8 mouse cellular contexts compared by ENCODE assay signal in the genomic region with DNA sequence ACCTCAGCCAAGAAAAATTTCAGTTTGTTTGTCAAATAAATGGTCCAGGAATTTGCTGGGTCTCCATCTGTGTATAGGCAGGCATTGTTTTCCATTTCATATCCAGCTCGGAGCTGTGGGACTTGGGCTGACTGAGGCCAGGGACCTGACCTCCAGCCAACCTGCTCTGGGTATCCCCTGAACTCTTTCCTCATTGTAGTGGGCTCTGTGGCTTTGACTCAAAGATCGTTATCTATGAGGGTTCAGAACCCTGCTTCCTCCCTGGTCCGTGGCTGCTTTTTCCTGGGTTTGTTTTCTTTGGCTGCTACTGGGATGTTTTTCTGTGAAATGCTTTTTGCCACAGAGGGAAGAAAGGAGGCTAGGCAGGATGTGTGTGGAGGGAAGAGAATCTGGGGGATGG. TPM values are rescaled to one million over a fixed set of nuclear protein-coding genes. Genes with fewer than 3 reads are reported as not detected.
DNase-seq lines count a peak whose midpoint lies in the region; ATAC-seq and TF ChIP-seq lines count a peak whose summit lies in the region.

No protein-coding gene starts in this region.

- intact Hi-C loops in heart, postnatal 25 days (cut with DNase I), result loop anchor here (2.0 to 5.0 kb wide), 3 partner anchors 29 to 348 kb away; a partner anchor contains a TSS

- H3K36me3 ChIP-seq in midbrain, embryonic 12.5 days, result no peaks in the 10 kb centered on the region
- no peaks in the 10 kb centered on the region for H3K36me3 ChIP-seq in midbrain, postnatal 0 days (ENCODE audit: insufficient read depth, low read length)
- no peaks in the 10 kb centered on the region for H3K36me3 ChIP-seq in kidney, postnatal 0 days (ENCODE audit: insufficient read depth, low read length)

- peak; percentile 45 to 53 for DNase-seq in heart, adult 18-20 months
- DNase-seq in heart, postnatal 25 days (ENCODE audit: low spot score), result no peak
- no peak for DNase-seq in midbrain, postnatal 0 days (ENCODE audit: low spot score)
- no peak for DNase-seq in kidney, postnatal 0 days (ENCODE audit: low spot score)
- no peak for DNase-seq in embryo, embryonic 10.5 days (ENCODE audit: low spot score)
- no peak for DNase-seq in cerebellum, adult 9-11 months
- no peak for DNase-seq in B cell, adult 2 months

- H3K4me3 ChIP-seq in midbrain, embryonic 12.5 days, result no peak overlapping the region
- H3K4me3 ChIP-seq in midbrain, postnatal 0 days (ENCODE audit: low read depth, low read length), result no peak overlapping the region
- no peak overlapping the region for H3K4me3 ChIP-seq in kidney, postnatal 0 days (replicated peaks; ENCODE audit: low read depth, low read length)

- peaks cover 8% of the 10 kb centered on the region for H3K4me1 ChIP-seq in midbrain, embryonic 12.5 days
- no peaks in the 10 kb centered on the region for H3K4me1 ChIP-seq in midbrain, postnatal 0 days (ENCODE audit: insufficient read depth, low read length)
- peaks cover 3% of the 10 kb centered on the region; the same call in 1 of the 2 replicates for H3K4me1 ChIP-seq in kidney, postnatal 0 days (replicated peaks; ENCODE audit: insufficient read depth, low read length)

- H3K27ac ChIP-seq in midbrain, embryonic 12.5 days (replicated peaks), result 0 out of 2 replicates have a peak overlapping the region, but pooled peaks have one; percentile 15
- H3K27ac ChIP-seq in midbrain, postnatal 0 days (ENCODE audit: low read depth, low read length), result no peak overlapping the region
- peak overlapping the region; percentile 76; the same call in 1 of the 2 replicates for H3K27ac ChIP-seq in kidney, postnatal 0 days

- 75% methylated on average over 3 of the region's 3 CpGs for WGBS in midbrain, embryonic 12.5 days
- 60% methylated on average over 3 of the region's 3 CpGs for WGBS in midbrain, postnatal 0 days
- 39% methylated on average over 3 of the region's 3 CpGs for WGBS in kidney, postnatal 0 days

- H3K9ac ChIP-seq in midbrain, embryonic 12.5 days (replicated peaks), result no peak overlapping the region
- H3K9ac ChIP-seq in midbrain, postnatal 0 days (replicated peaks; ENCODE audit: low read length, poor library complexity, severe bottlenecking), result no peak overlapping the region
- H3K9ac ChIP-seq in kidney, postnatal 0 days (ENCODE audit: low read depth, low read length), result 0 out of 2 replicates have a peak overlapping the region, but pooled peaks have one; percentile 13

- TF ChIP-seq CTCF in midbrain, postnatal 0 days (IDR thresholded peaks at IDR 0.05), result no peak
- TF ChIP-seq CTCF in kidney, postnatal 0 days (IDR thresholded peaks at IDR 0.05; ENCODE audit: low read depth), result no peak

- ATAC-seq in midbrain, embryonic 12.5 days (ENCODE audit: low FRiP score, low read depth), result no peak
- ATAC-seq in midbrain, postnatal 0 days (ENCODE audit: low FRiP score), result no peak
- ATAC-seq in kidney, postnatal 0 days (replicated peaks; ENCODE audit: low FRiP score, low read depth), result no peak

- no peaks in the 10 kb centered on the region for H3K9me3 ChIP-seq in midbrain, embryonic 12.5 days
- no peaks in the 10 kb centered on the region for H3K9me3 ChIP-seq in midbrain, postnatal 0 days (ENCODE audit: low read length)
- no peaks in the 10 kb centered on the region for H3K9me3 ChIP-seq in kidney, postnatal 0 days (replicated peaks; ENCODE audit: low read length)

- H3K4me2 ChIP-seq in midbrain, embryonic 12.5 days (replicated peaks), result no peak overlapping the region; the same call in 1 of the 2 replicates
- H3K4me2 ChIP-seq in midbrain, postnatal 0 days (ENCODE audit: low read depth, low read length, poor library complexity, severe bottlenecking), result no peak overlapping the region
- H3K4me2 ChIP-seq in kidney, postnatal 0 days (ENCODE audit: low read length), result peak overlapping the region; percentile 46

- H3K27me3 ChIP-seq in midbrain, embryonic 12.5 days, result peaks cover 22% of the 10 kb centered on the region
- no peaks in the 10 kb centered on the region for H3K27me3 ChIP-seq in midbrain, postnatal 0 days (ENCODE audit: insufficient read depth, low read length)
- H3K27me3 ChIP-seq in kidney, postnatal 0 days (ENCODE audit: insufficient read depth, low read length), result no peaks in the 10 kb centered on the region

RNA-seq across cellular contexts. Expression of a gene that starts 7.7 kb away (rescaled TPM):
- 100 to 1,000 TPM; 137 to 145 TPM for total RNA-seq in heart, adult 18-20 months (2021)
- 100 to 1,000 TPM; 106 to 111 TPM for total RNA-seq in heart, postnatal 25 days (2021)
- 88.4 and 97.3 TPM in 2 replicates for polyA plus RNA-seq in midbrain, embryonic 12.5 days (2016; fragmentation: Nextera tagmentation; extraction: Ambion mirVana)
- 46.3 and 56.1 TPM in 2 replicates for total RNA-seq in midbrain, postnatal 0 days (2014; rRNA removed)
- polyA plus RNA-seq in midbrain, postnatal 0 days (2015; fragmentation: Nextera tagmentation; extraction: Ambion mirVana), result 121 and 124 TPM in 2 replicates
- polyA plus RNA-seq in kidney, postnatal 0 days (2015; fragmentation: Nextera tagmentation; extraction: Ambion mirVana), result 318 and 327 TPM in 2 replicates

RNA-seq across cellular contexts. Expression of a gene that starts 29.1 kb away (rescaled TPM):
- 10 to 100 TPM; 13.9 to 15.4 TPM for total RNA-seq in heart, adult 18-20 months (2021)
- total RNA-seq in heart, postnatal 25 days (2021), result 10 to 100 TPM; 17.4 to 18.0 TPM
- polyA plus RNA-seq in midbrain, embryonic 12.5 days (2016; fragmentation: Nextera tagmentation; extraction: Ambion mirVana), result 0.59 and 1.1 TPM in 2 replicates
- 6.6 and 7.1 TPM in 2 replicates for total RNA-seq in midbrain, postnatal 0 days (2014; rRNA removed)
- 0.55 and 0.85 TPM in 2 replicates for polyA plus RNA-seq in midbrain, postnatal 0 days (2015; fragmentation: Nextera tagmentation; extraction: Ambion mirVana)
- 7.4 and 7.6 TPM in 2 replicates for polyA plus RNA-seq in kidney, postnatal 0 days (2015; fragmentation: Nextera tagmentation; extraction: Ambion mirVana)

RNA-seq across cellular contexts. Expression of a gene that starts 42.8 kb away (rescaled TPM):
- under 1 TPM in 1 of 2 experiments, not detected in 1; 0.21 TPM for total RNA-seq in heart, adult 18-20 months (2021)
- total RNA-seq in heart, postnatal 25 days (2021), result not detected
- 0.14 and 0.18 TPM in 2 replicates for polyA plus RNA-seq in midbrain, embryonic 12.5 days (2016; fragmentation: Nextera tagmentation; extraction: Ambion mirVana)
- total RNA-seq in midbrain, postnatal 0 days (2014; rRNA removed), result 0.55 TPM in 1 of 2 replicates, not detected in the other
- 0.21 and 0.25 TPM in 2 replicates for polyA plus RNA-seq in midbrain, postnatal 0 days (2015; fragmentation: Nextera tagmentation; extraction: Ambion mirVana)
- polyA plus RNA-seq in kidney, postnatal 0 days (2015; fragmentation: Nextera tagmentation; extraction: Ambion mirVana), result 0.23 and 0.29 TPM in 2 replicates

Comparison
In these comparisons a context has a peak if more than half of its experiments do, and no peak if none do; other contexts are left out.
1. DNase-seq: peak in heart, adult 18-20 months (2 of 2); none in heart, postnatal 25 days (single experiment), midbrain, postnatal 0 days (single experiment), kidney, postnatal 0 days (single experiment), embryo, embryonic 10.5 days (single experiment), cerebellum, adult 9-11 months (single experiment) and B cell, adult 2 months (0 of 2).